Mouse (Mus musculus): ENCODE measurements at regions not wholly inside any gene's neighbourhood (a gene's known extent, or its start where the extent isn't known, plus 50 kb on each side); places are given as distances from the start of the nearest gene placed in this dataset.
"Not testable (repeated sequence)": the region's sequence is repeated elsewhere in the genome, so short reads cannot be mapped to it uniquely, and the experiment has no call there.

GRCm38 (mm10) chr8:103644106-103644505 is 457.3 kb upstream of the Cdh5 start:
- no peak for DNase-seq (ENCODE audit: extremely low spot score)

GRCm38 (mm10) chr8:103644845-103645244 is 456.6 kb upstream of the Cdh5 start:
- DNase-seq (ENCODE audit: extremely low spot score) = no peak

GRCm38 (mm10) chr8:103664796-103665195 is 436.6 kb upstream of the Cdh5 start:
- DNase-seq (ENCODE audit: extremely low spot score) = no peak

GRCm38 (mm10) chr8:103686233-103686632 is 415.2 kb upstream of the Cdh5 start:
- DNase-seq (ENCODE audit: extremely low spot score) = not testable (repeated sequence)

- no peak for DNase-seq (ENCODE audit: extremely low spot score)
Measured at GRCm38 (mm10) chr8:103690438-103690837, 411.0 kb upstream of the Cdh5 start.

- DNase-seq (ENCODE audit: extremely low spot score) = no peak
Measured at GRCm38 (mm10) chr8:103693531-103693930, 407.9 kb upstream of the Cdh5 start.

GRCm38 (mm10) chr8:103694331-103694891 is 407.0 kb upstream of the Cdh5 start:
- no peak for DNase-seq (ENCODE audit: extremely low spot score)

- DNase-seq (ENCODE audit: extremely low spot score) = no peak
Measured at GRCm38 (mm10) chr8:103699016-103699520, 402.4 kb upstream of the Cdh5 start.

GRCm38 (mm10) chr8:103702236-103702635 is 399.2 kb upstream of the Cdh5 start:
- no peak for DNase-seq (ENCODE audit: extremely low spot score)

GRCm38 (mm10) chr8:103706084-103706483 is 395.3 kb upstream of the Cdh5 start:
- DNase-seq (ENCODE audit: extremely low spot score) = no peak

- DNase-seq (ENCODE audit: extremely low spot score) = not testable (repeated sequence)
Measured at GRCm38 (mm10) chr8:103710871-103711270, 390.6 kb upstream of the Cdh5 start.

GRCm38 (mm10) chr8:103717723-103718122 is 383.7 kb upstream of the Cdh5 start:
- DNase-seq (ENCODE audit: extremely low spot score) = no peak

- DNase-seq (ENCODE audit: extremely low spot score) = no peak
Measured at GRCm38 (mm10) chr8:103733466-103733865, 368.0 kb upstream of the Cdh5 start.

- DNase-seq (ENCODE audit: extremely low spot score) = no peak
Measured at GRCm38 (mm10) chr8:103738330-103738729, 363.1 kb upstream of the Cdh5 start.

GRCm38 (mm10) chr8:103741395-103741794 is 360.0 kb upstream of the Cdh5 start:
- no peak for DNase-seq (ENCODE audit: extremely low spot score)

- DNase-seq (ENCODE audit: extremely low spot score) = no peak
Measured at GRCm38 (mm10) chr8:103748734-103749133, 352.7 kb upstream of the Cdh5 start.

- peak; percentile 24 for DNase-seq (ENCODE audit: extremely low spot score)
Measured at GRCm38 (mm10) chr8:103750278-103751097, 350.9 kb upstream of the Cdh5 start.

GRCm38 (mm10) chr8:103751161-103751560 is 350.3 kb upstream of the Cdh5 start:
- DNase-seq (ENCODE audit: extremely low spot score) = no peak

GRCm38 (mm10) chr8:103763821-103764220 is 337.6 kb upstream of the Cdh5 start:
- DNase-seq (ENCODE audit: extremely low spot score) = no peak

- no peak for DNase-seq (ENCODE audit: extremely low spot score)
Measured at GRCm38 (mm10) chr8:103779658-103780057, 321.8 kb upstream of the Cdh5 start.

- no peak for DNase-seq (ENCODE audit: extremely low spot score)
Measured at GRCm38 (mm10) chr8:103788308-103788707, 313.1 kb upstream of the Cdh5 start.

- DNase-seq (ENCODE audit: extremely low spot score) = no peak
Measured at GRCm38 (mm10) chr8:103793331-103793730, 308.1 kb upstream of the Cdh5 start.

- not testable (repeated sequence) for DNase-seq (ENCODE audit: extremely low spot score)
Measured at GRCm38 (mm10) chr8:103798630-103799029, 302.8 kb upstream of the Cdh5 start.

Data from embryo, embryonic 9.5 days (tissue).